Mouse (Mus musculus) MEL (cell line): ENCODE results near the gene Lce1m. TPM values are rescaled to one million over a fixed set of nuclear protein-coding genes. Genes with fewer than 3 reads are reported as not detected.

Experiments used
- polyA plus RNA-seq, 2 experiments: library from polyadenylated mRNA; stranded (reverse) in 1 of 2; unstranded in 1 of 2; fragments of >175 nt in 1 of 2; fragments of >200 nt in 1 of 2; gene quantifications; 2 replicates each; pipeline versions ENCODE4 v1.2.1 to v1.2.4; 2012; ENCODE audit warnings: low replicate concordance in 2 of 2, low read depth in 1 of 2; ENCODE audit not compliant: insufficient read length in 2 of 2, insufficient read depth in 1 of 2, missing spikeins in 1 of 2
- total RNA-seq: library from RNA; depleted of rRNA; stranded (reverse); fragments of 300-350 nt; gene quantifications from 2 replicates; pipeline ENCODE4 v1.2.3, GENCODE M21; 2012; rRNA removed

The Lce1m gene
- total and polyA plus RNA-seq, 3 experiments: not detected

Other genes starting within 250 kb of the Lce1m start
- not detected in 2 replicates for gene Lce1i, start 240.2 kb downstream of the Lce1m start, total RNA-seq
- not detected for gene Lce1i, start 240.2 kb downstream of the Lce1m start, polyA plus RNA-seq
- not detected in 2 replicates for gene Lce1j, start 228.5 kb downstream of the Lce1m start, total RNA-seq
- not detected for gene Lce1j, start 228.5 kb downstream of the Lce1m start, polyA plus RNA-seq
- gene Lce1k, start 211.2 kb downstream of the Lce1m start, total RNA-seq: not detected in 2 replicates
- not detected for gene Lce1k, start 211.2 kb downstream of the Lce1m start, polyA plus RNA-seq
- gene Kprp, start 191.8 kb downstream of the Lce1m start, total RNA-seq: not detected in 2 replicates
- gene Kprp, start 191.8 kb downstream of the Lce1m start, polyA plus RNA-seq: not detected
- not detected in 2 replicates for gene Lce1l, start 167.8 kb downstream of the Lce1m start, total RNA-seq
- not detected for gene Lce1l, start 167.8 kb downstream of the Lce1m start, polyA plus RNA-seq
- not detected in 2 replicates for gene 2310050C09Rik, start 148.8 kb downstream of the Lce1m start, total RNA-seq
- gene 2310050C09Rik, start 148.8 kb downstream of the Lce1m start, polyA plus RNA-seq: not detected
- gene Lce3a, start 92.8 kb downstream of the Lce1m start, total RNA-seq: not detected in 2 replicates
- gene Lce3a, start 92.8 kb downstream of the Lce1m start, polyA plus RNA-seq: not detected
- gene Lce3b, start 86.1 kb downstream of the Lce1m start, total RNA-seq: not detected in 2 replicates
- not detected for gene Lce3b, start 86.1 kb downstream of the Lce1m start, polyA plus RNA-seq
- not detected in 2 replicates for gene Lce3c, start 74.6 kb downstream of the Lce1m start, total RNA-seq
- gene Lce3c, start 74.6 kb downstream of the Lce1m start, polyA plus RNA-seq: not detected
- gene Lce3d, start 61.7 kb downstream of the Lce1m start, total RNA-seq: not detected in 2 replicates
- gene Lce3d, start 61.7 kb downstream of the Lce1m start, polyA plus RNA-seq: not detected
- gene Lce3e, start 52.0 kb downstream of the Lce1m start, total RNA-seq: not detected in 2 replicates
- gene Lce3e, start 52.0 kb downstream of the Lce1m start, polyA plus RNA-seq: not detected
- gene Lce3f, start 26.8 kb downstream of the Lce1m start, total RNA-seq: not detected in 2 replicates
- gene Lce3f, start 26.8 kb downstream of the Lce1m start, polyA plus RNA-seq: not detected
- gene Crct1, start 3.4 kb downstream of the Lce1m start, total RNA-seq: not detected in 2 replicates
- gene Crct1, start 3.4 kb downstream of the Lce1m start, polyA plus RNA-seq: not detected
- gene Gm4858, start 49.8 kb upstream of the Lce1m start, total RNA-seq: not detected in 2 replicates
- not detected for gene Gm4858, start 49.8 kb upstream of the Lce1m start, polyA plus RNA-seq
- gene Crnn, start 125.7 kb upstream of the Lce1m start, total RNA-seq: not detected in 2 replicates
- gene Crnn, start 125.7 kb upstream of the Lce1m start, polyA plus RNA-seq: not detected
- gene Flg2, start 178.2 kb upstream of the Lce1m start, total RNA-seq: not detected in 2 replicates
- gene Flg2, start 178.2 kb upstream of the Lce1m start, polyA plus RNA-seq: not detected